Mouse (Mus musculus) spleen, adult 2 months (tissue): ENCODE results near the gene Gm8180.
"Not testable (repeated sequence)": the region's sequence is repeated elsewhere in the genome, so short reads cannot be mapped to it uniquely, and the experiment has no call there.

Experiments
- CTCF ChIP-seq: fragments of 200-500 bp; IDR thresholded peaks from 2 replicates; pipeline ENCODE4 v1.5.1; 2011; ENCODE audit warnings: mild to moderate bottlenecking, inconsistent platforms; ENCODE audit not compliant: insufficient read depth, insufficient read length, insufficient replicate concordance; ENCODE audit errors: extremely low read depth
- POLR2A ChIP-seq: fragments of 200-500 bp; IDR thresholded peaks from 2 replicates; pipeline ENCODE4 v1.6.1; 2011; ENCODE audit warnings: low read depth, low read length, inconsistent platforms

GRCm38 (mm10) chr14:43808142-43808541 lies 23.6 kb upstream of the Gm8180 start:
- TF ChIP-seq CTCF, POLR2A: not testable (repeated sequence)
